Mouse (Mus musculus) CH12F3 (cell line): ENCODE results near the gene Csk.

Source experiments
- in situ Hi-C: fragments of 300-500 bp; cut with MboI; formaldehyde crosslinking; loops from 2 replicates; pipeline ENCODE4 v1.14.3; 2020; ENCODE audit warnings: low sequenced_read_pairs

Csk gene

DNA sequence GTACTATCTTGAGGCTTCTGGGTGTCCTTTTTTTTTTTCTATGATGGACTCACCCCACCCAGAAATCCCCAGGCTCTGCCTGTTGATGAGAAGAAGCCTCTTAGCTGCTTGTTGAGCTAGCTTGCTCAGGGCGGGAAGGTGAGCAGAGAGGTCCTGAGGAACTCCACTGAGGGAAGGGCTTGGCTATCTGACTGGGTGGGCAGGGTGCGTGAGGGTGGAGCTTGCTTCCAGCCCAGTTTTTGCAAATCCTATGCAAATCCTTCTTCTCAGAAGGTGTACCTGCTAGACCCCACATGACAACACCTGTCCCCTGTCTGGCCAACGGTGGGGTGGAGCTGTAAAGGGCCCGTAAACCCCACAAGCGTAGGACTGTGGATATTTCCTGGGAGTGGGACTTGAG is at the start of gene Csk:
Gene Csk (minus strand): TSS at position 349 of the 400 bp plus-strand sequence.
- in situ Hi-C loops = no loop called here

GRCm38 (mm10) chr9:57698466-57699150 is 45.2 kb upstream of the Csk start:
- in situ Hi-C loops = no loop called here

GRCm38 (mm10) chr9:57697380-57697779 is 43.9 kb upstream of the Csk start:
- in situ Hi-C loops = no loop called here

DNA sequence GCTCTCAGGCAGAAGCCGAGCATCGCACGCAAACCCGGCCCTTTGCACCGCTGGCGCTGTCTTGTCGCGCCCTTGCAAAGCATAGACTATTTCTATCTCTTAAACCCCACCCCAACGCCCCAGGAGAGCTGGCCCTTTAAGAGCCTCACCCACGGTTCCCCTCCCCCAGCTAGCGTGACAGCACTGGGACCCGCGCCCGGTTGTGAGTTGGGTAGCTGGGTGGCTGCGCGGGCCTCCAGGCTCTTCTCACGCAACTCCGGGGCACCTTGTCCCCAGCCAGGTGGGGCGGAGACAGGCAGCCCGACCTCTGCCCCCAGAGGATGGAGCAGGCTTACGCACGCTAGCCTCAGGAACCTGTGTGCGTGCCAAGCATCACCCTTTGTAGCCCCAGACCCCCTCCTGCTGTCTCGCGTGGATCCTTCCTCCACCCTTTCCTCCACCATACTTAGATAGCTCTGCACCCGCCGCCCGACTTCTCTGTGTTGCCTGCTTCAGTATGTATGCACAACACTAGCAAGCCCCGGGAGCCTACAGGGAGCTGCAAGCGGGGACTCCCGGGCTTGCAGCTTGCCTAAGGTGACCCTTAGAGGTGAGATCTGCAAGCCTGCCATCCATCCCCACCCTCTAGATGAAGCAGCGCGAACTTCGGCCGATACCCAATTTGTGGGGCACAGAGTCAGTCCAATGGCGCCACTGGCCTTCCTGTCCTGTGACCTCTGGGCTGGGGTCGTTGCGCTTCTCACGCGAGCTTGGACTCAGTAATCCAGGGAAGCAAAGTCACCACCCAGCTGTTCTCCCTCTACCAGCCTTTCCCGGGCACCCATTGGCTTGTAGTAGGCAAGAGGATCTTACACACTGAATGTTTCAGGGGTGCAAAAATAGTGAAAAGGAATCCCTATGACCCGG is 43.2 kb upstream of the Csk start:
- in situ Hi-C loops = no loop called here

- in situ Hi-C loops = no loop called here
Observed at GRCm38 (mm10) chr9:57694108-57694507, 40.7 kb upstream of the Csk start.

- in situ Hi-C loops = no loop called here
Observed at GRCm38 (mm10) chr9:57688606-57689005, 35.2 kb upstream of the Csk start.

DNA sequence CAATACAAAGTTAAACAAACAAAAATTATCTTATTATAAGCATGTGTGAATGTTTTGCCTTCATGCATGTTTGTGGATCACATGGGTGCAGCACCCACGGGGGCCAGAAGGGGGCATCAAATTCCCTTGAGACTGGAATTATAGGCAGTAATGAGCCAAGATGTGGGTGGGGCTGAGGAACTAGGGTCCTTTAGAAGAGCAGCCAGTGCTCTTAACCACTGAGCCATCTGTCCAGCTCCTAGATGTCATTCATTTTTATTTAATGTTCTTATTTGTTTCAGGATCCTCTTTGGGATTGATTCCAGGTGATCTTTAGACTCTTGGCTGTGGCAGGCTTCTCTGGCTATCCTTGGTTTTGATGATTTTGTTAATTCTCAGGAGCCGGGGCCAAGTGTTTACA is 34.7 kb upstream of the Csk start:
- in situ Hi-C loops = no loop called here

- in situ Hi-C loops = no loop called here
Observed at GRCm38 (mm10) chr9:57687751-57688150, 34.3 kb upstream of the Csk start, which contains the start of gene Cyp1a1. TSS of gene Cyp1a1 (plus strand) at chr9:57687928.

DNA sequence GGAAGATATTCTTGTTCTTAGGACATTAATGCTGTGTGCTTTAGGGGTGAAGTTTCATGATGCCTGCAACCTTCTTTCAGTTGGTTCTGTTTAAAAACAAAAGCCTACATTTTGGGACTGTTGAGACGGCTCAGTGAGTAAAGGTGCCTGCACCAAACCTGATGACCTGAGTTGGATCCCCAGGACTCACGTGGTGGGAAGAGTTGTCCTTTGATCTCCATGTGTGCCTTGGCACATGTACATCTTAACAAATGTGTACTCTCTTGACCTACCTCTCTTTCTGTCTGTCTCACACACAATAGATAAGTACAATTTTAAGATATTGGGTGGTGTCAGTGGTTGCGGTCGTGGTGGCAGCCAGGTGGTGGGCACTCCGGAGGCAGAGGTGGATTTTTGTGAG is 32.6 kb upstream of the Csk start:
- in situ Hi-C loops = no loop called here

GRCm38 (mm10) chr9:57683520-57683919 is 30.1 kb upstream of the Csk start, which contains the start of gene Cyp1a2:
TSS of gene Cyp1a2 (minus strand) at chr9:57683703.
- in situ Hi-C loops = no loop called here

DNA sequence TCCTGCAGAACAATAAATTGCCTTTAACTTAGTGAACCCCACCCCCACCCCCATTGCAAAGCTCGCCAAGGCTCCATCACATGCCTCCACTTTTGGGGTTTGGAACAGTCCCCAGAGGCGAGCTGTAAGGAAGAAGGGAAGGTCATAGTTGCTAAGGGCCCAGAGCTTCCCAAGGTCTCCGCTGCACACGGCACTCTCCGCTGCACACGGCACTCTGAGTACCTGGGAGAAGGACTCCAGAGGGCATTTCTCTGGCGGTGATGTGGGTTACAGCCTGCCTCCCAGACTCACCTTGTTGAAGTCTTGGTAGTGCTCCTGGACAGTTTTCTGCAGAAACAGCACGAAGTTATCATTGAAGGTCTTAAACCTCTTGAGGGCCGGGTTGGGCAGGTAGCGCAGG is 28.0 kb upstream of the Csk start:
- in situ Hi-C loops = no loop called here

DNA sequence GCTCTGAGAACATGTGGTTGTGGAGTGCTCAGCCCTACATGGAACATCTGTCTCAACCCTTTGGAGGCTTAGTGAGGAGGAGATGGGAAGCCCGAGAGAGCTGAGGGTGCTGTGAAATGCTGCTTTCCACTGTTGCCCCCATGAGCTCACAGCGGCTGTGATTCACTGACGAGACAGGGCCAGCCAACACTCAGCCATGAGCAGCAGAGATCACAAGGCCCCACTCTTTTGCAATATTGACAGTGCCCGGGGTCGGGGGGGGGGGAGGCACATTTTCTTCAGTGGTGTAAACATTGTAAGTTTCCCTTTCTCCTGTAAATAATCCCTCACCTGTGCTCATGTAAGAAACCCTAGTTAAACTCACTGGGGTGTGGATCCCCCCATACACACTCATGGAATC is 18.1 kb upstream of the Csk start:
- in situ Hi-C loops = no loop called here

- in situ Hi-C loops = no loop called here
Observed at GRCm38 (mm10) chr9:57671037-57671436, 17.6 kb upstream of the Csk start.

DNA sequence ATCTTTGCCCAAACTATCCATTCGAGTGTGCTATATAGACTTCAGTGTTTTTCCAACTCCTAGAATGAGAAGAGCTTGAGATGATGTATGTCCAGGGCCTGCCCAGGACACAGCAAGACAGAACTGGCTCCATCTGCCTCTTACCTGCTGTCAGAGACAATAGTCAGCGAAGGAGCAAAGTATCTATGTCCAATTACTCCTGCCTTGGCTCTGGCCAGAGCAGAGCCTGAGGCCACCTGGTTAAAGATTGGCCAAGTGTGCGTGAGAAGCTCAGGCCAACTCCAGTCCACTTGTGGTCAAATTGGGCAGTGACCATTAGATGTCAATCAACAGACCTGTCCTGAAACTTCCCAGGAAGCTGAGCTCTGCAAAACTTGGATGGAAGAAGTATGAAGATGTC is 16.1 kb upstream of the Csk start:
- in situ Hi-C loops = no loop called here

GRCm38 (mm10) chr9:57668277-57668676 is 14.8 kb upstream of the Csk start:
- in situ Hi-C loops = no loop called here

GRCm38 (mm10) chr9:57667817-57668216 is 14.4 kb upstream of the Csk start:
- in situ Hi-C loops = no loop called here

DNA sequence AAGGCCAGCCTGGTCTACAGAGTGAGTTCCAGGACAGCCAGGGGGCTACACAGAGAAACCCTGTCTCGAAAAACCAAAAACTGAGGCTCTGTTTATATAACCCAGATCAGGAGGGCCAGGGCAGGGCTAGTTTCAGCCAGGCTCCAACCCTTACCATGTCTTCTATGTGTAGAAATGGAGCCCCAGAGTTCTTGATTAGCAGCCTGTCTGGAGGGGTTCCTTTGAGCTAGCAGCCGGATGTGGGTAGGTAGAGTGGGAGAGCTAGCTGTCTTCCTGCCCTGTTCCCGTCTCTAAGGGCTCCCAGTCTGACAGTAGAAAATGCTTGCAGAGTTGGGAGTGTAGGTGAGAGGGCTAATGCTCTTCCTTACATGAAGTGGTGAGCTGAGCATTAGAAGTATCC is 13.7 kb upstream of the Csk start:
- in situ Hi-C loops = no loop called here

GRCm38 (mm10) chr9:57666536-57666935 is 13.1 kb upstream of the Csk start:
- in situ Hi-C loops = no loop called here

- in situ Hi-C loops = loop anchor here (5.0 kb wide), 1 partner anchor 73 kb away; no protein-coding TSS in a partner anchor
Observed at GRCm38 (mm10) chr9:57664616-57665015, 11.2 kb upstream of the Csk start.

GRCm38 (mm10) chr9:57661552-57661951 is 8.1 kb upstream of the Csk start:
- in situ Hi-C loops = loop anchor here (5.0 kb wide), 1 partner anchor 76 kb away; no protein-coding TSS in a partner anchor

GRCm38 (mm10) chr9:57660501-57660900 is 7.1 kb upstream of the Csk start:
- in situ Hi-C loops = loop anchor here (5.0 kb wide), 1 partner anchor 77 kb away; no protein-coding TSS in a partner anchor

DNA sequence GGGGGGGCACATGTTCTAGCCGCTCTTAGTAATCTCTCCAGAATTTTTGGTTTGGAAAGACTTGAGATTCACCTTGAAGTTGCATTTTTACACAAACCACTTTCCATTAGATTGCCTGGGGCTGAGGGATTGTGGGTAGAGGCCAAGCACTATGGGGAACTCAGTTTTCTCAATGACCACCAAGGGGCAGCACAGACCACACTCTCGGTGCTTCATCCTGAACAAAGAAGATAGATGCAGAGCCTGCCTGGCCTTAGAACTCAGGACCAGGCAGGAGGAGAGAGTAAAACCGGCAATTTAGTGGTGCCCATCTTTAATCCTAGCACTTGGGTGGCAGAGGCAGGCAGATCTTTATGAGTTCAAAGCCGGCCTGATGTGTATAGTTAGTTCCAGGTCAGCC is 6.3 kb upstream of the Csk start:
- in situ Hi-C loops = loop anchor here (5.0 kb wide), 1 partner anchor 78 kb away; no protein-coding TSS in a partner anchor
